Mouse (Mus musculus): ENCODE results near the gene Grin3a. TPM values are rescaled to one million over a fixed set of nuclear protein-coding genes. Genes with fewer than 3 reads are reported as not detected.

The Grin3a gene
- polyA plus RNA-seq, 1 experiment from 2014 or later = 0.03 TPM

- Histone ChIP-seq H3K27ac (no peak overlapping the region), H3K9me3 (replicated peaks) (no peaks in the 10 kb centered on the region), H3K9ac (no peak overlapping the region), H3K4me3 (replicated peaks) (no peak overlapping the region), H3K4me1 (replicated peaks) (no peaks in the 10 kb centered on the region), H3K4me2 (no peak overlapping the region), H3K27me3 (no peaks in the 10 kb centered on the region), H3K36me3 (no peaks in the 10 kb centered on the region)
- 35% methylated on average over 5 of the region's 5 CpGs for WGBS (ENCODE audit: insufficient replicate concordance)
- DNase-seq = no peak
- no peak for ATAC-seq (ENCODE audit: low read depth)
Observed at GRCm38 (mm10) chr4:49742847-49743246, 102.7 kb downstream of the Grin3a start.

- H3K9me3 ChIP-seq (replicated peaks) = no peaks in the 10 kb centered on the region
- H3K36me3 ChIP-seq = no peaks in the 10 kb centered on the region
- no peak overlapping the region for H3K27ac ChIP-seq
- H3K4me2 ChIP-seq = no peak overlapping the region
- no peak overlapping the region for H3K4me3 ChIP-seq (replicated peaks)
- DNase-seq (no peak), ATAC-seq (ENCODE audit: low read depth) (no peak)
- WGBS (ENCODE audit: insufficient replicate concordance) = 33% methylated on average over 2 of the region's 2 CpGs
- H3K27me3 ChIP-seq = no peaks in the 10 kb centered on the region
- no peaks in the 10 kb centered on the region for H3K4me1 ChIP-seq (replicated peaks)
- no peak overlapping the region for H3K9ac ChIP-seq
Observed at GRCm38 (mm10) chr4:49741942-49742341, 103.6 kb downstream of the Grin3a start.

DNA sequence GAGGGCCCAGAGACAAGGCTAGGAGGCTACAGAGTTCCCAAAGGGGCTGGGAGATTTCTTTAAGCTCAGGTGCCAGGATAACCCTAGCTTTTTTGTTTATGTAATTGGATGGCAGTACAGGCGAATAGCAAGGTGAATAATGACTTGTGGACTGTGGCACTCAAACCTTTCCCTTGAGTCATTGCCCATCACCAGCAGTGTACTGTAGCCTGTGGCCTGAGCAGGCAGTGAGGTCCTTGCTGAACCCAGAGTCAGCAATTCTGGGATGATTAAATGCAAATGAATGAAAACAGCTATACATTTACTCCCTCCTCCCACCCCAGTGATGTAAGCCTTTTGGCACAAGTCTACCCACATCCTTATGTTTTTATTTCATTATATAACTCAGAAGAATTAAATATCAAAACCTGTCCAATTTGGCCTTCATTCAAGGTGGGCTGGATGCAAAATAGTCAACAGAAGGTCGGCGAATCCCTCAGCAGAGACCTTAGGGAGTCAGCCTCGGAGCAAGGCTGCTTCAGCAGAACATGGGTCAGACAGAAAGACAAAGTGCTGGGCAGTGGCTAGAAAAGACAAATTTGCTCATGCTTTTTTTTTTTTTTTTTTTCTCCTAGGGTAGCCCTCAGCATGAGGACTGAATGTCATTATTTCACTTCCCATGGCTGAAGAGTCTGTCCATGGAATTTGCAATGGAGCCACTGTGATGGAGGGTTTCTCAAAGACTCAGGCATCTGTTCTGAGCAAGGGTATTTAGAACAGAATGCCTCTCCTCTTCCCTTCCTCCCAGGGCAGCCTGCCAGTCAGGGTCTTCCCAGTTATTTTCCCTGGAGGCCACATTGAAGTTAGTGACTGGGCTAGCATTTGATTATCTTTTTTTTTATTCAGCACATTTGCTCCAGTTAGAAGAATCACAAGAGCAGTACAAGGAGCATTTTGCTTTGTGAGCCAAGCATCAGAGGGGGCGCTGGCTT lies 104.5 kb downstream of the Grin3a start:
- ATAC-seq (ENCODE audit: low read depth) (no peak), DNase-seq (no peak)
- Histone ChIP-seq H3K4me3 (replicated peaks) (no peak overlapping the region), H3K36me3 (no peaks in the 10 kb centered on the region), H3K4me2 (no peak overlapping the region), H3K9me3 (replicated peaks) (no peaks in the 10 kb centered on the region), H3K4me1 (replicated peaks) (no peaks in the 10 kb centered on the region), H3K27ac (no peak overlapping the region), H3K9ac (no peak overlapping the region), H3K27me3 (no peaks in the 10 kb centered on the region)
- 61% methylated on average over 5 of the region's 5 CpGs for WGBS (ENCODE audit: insufficient replicate concordance)

GRCm38 (mm10) chr4:49739561-49739960 lies 106.0 kb downstream of the Grin3a start:
- DNase-seq = no peak
- no peak for ATAC-seq (ENCODE audit: low read depth)
- no peaks in the 10 kb centered on the region for H3K36me3 ChIP-seq
- no peaks in the 10 kb centered on the region for H3K4me1 ChIP-seq (replicated peaks)
- no peak overlapping the region for H3K9ac ChIP-seq
- H3K27ac ChIP-seq = no peak overlapping the region
- no peaks in the 10 kb centered on the region for H3K9me3 ChIP-seq (replicated peaks)
- no peak overlapping the region for H3K4me3 ChIP-seq (replicated peaks)
- 59% methylated on average over 1 of the region's 1 CpGs for WGBS (ENCODE audit: insufficient replicate concordance)
- H3K4me2 ChIP-seq = no peak overlapping the region
- H3K27me3 ChIP-seq = no peaks in the 10 kb centered on the region

DNA sequence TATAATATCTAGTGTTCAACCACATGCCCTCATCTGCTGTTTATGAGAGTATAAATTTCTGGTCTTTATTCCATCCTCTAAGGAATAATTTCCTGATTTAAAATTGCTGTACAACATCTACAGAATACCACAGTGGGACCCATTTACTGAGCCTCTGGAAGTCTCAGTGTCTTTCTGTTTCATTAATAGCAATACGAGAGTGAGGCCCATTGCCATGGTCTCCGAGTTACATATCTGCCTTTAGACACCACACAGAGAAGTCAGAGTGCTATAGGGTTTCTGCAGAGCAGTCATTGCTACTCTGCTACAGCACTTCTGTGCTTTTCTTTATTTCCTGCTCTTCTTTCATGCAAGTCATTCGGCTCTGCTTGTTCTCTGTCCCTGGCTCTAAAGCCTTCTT lies 116.2 kb downstream of the Grin3a start:
- ATAC-seq (ENCODE audit: low read depth) (no peak), DNase-seq (no peak)
- H3K36me3 ChIP-seq = no peaks in the 10 kb centered on the region
- no peaks in the 10 kb centered on the region for H3K27me3 ChIP-seq
- H3K9ac ChIP-seq = no peak overlapping the region
- no peak overlapping the region for H3K4me2 ChIP-seq
- no peak overlapping the region for H3K4me3 ChIP-seq (replicated peaks)
- no peaks in the 10 kb centered on the region for H3K4me1 ChIP-seq (replicated peaks)
- no peaks in the 10 kb centered on the region for H3K9me3 ChIP-seq (replicated peaks)
- 56% methylated on average over 3 of the region's 3 CpGs for WGBS (ENCODE audit: insufficient replicate concordance)
- H3K27ac ChIP-seq = no peak overlapping the region

DNA sequence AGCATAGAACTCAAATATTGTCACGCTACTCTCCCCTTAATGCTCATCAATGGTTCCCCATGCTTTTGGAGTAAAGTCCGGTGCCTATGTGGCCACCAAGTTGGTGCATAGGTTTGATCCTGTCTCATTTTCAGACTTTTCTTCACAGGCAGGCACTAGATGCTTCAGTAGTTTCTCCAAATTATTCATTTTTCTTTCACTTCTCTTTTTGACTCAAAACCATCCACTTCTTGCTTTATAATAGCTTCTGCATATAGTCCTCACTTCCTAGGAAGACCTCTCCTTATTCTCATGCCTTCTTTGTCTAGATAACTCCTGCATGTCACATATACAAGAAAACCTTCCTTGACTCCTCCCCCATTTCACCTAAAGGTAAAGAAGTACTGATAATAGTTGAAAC lies 121.6 kb downstream of the Grin3a start:
- 70% methylated on average over 2 of the region's 2 CpGs for WGBS (ENCODE audit: insufficient replicate concordance)
- H3K36me3 ChIP-seq = no peaks in the 10 kb centered on the region
- H3K27me3 ChIP-seq = no peaks in the 10 kb centered on the region
- no peaks in the 10 kb centered on the region for H3K9me3 ChIP-seq (replicated peaks)
- no peak for ATAC-seq (ENCODE audit: low read depth)
- no peaks in the 10 kb centered on the region for H3K4me1 ChIP-seq (replicated peaks)
- DNase-seq = no peak
- no peak overlapping the region for H3K4me3 ChIP-seq (replicated peaks)
- H3K27ac ChIP-seq = no peak overlapping the region
- no peak overlapping the region for H3K9ac ChIP-seq
- no peak overlapping the region for H3K4me2 ChIP-seq

- no peak overlapping the region for H3K9ac ChIP-seq
- H3K4me1 ChIP-seq (replicated peaks) = no peaks in the 10 kb centered on the region
- no peaks in the 10 kb centered on the region for H3K9me3 ChIP-seq (replicated peaks)
- DNase-seq (no peak), ATAC-seq (ENCODE audit: low read depth) (no peak)
- H3K4me2 ChIP-seq = no peak overlapping the region
- H3K36me3 ChIP-seq = no peaks in the 10 kb centered on the region
- H3K27ac ChIP-seq = no peak overlapping the region
- WGBS (ENCODE audit: insufficient replicate concordance) = 58% methylated on average over 12 of the region's 12 CpGs
- no peaks in the 10 kb centered on the region for H3K27me3 ChIP-seq
- no peak overlapping the region for H3K4me3 ChIP-seq (replicated peaks)
Observed at GRCm38 (mm10) chr4:49691405-49692194, 153.9 kb downstream of the Grin3a start.

GRCm38 (mm10) chr4:49688594-49689288 lies 156.8 kb downstream of the Grin3a start:
- DNase-seq (no peak), ATAC-seq (ENCODE audit: low read depth) (no peak)
- Histone ChIP-seq H3K9me3 (replicated peaks) (no peaks in the 10 kb centered on the region), H3K27me3 (no peaks in the 10 kb centered on the region), H3K4me3 (replicated peaks) (no peak overlapping the region), H3K36me3 (no peaks in the 10 kb centered on the region), H3K27ac (no peak overlapping the region), H3K4me2 (no peak overlapping the region), H3K9ac (no peak overlapping the region), H3K4me1 (replicated peaks) (no peaks in the 10 kb centered on the region)
- 23% methylated on average over 9 of the region's 9 CpGs for WGBS (ENCODE audit: insufficient replicate concordance)

DNA sequence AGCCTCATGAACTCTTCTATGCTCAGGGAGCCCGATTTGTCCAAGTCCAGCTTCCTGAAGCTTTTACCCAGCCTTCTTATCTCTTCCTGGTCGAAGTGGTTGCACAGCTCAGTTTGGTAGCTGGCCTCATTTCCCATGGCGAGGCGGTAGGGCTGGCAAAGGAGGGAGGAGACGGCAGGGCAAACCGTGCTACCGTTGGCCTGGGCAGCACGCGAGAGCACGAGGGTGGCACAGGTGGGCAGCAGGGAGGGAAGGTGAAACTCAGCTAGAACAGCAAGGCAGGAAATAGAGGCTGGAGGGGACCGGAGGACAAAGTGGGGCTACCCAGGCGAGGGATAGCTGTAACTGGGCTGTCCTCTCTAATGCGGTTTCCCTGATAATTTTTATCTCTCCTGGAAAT lies 163.7 kb downstream of the Grin3a start, which contains the start of gene Ppp3r2:
TSS of gene Ppp3r2 (minus strand) at position 213 of the 400 bp plus-strand sequence.
- no peak within 1 kb of the TSS for H3K9ac ChIP-seq
- H3K9me3 ChIP-seq (replicated peaks) = no peaks in the 10 kb centered on the region
- no peak within 1 kb of the TSS for H3K4me3 ChIP-seq (replicated peaks)
- H3K4me2 ChIP-seq = no peak within 1 kb of the TSS
- H3K27me3 ChIP-seq = no peaks in the 10 kb centered on the region
- H3K36me3 ChIP-seq = no peaks in the 10 kb centered on the region
- ATAC-seq (ENCODE audit: low read depth) (no peak), DNase-seq (no peak)
- no peak within 1 kb of the TSS for H3K27ac ChIP-seq
- H3K4me1 ChIP-seq (replicated peaks) = no peaks in the 10 kb centered on the region
- 66% methylated on average over 13 of the region's 13 CpGs for WGBS (ENCODE audit: insufficient replicate concordance)

- DNase-seq = no peak
- 73% methylated on average over 11 of the region's 11 CpGs for WGBS (ENCODE audit: insufficient replicate concordance)
- H3K9ac ChIP-seq = no peak overlapping the region
- H3K36me3 ChIP-seq = no peaks in the 10 kb centered on the region
- H3K27ac ChIP-seq = no peak overlapping the region
- H3K27me3 ChIP-seq = no peaks in the 10 kb centered on the region
- H3K4me2 ChIP-seq = no peak overlapping the region
- H3K9me3 ChIP-seq (replicated peaks) = no peaks in the 10 kb centered on the region
- no peaks in the 10 kb centered on the region for H3K4me1 ChIP-seq (replicated peaks)
- no peak overlapping the region for H3K4me3 ChIP-seq (replicated peaks)
- no peak for ATAC-seq (ENCODE audit: low read depth)
Observed at GRCm38 (mm10) chr4:49680171-49680875, 165.2 kb downstream of the Grin3a start.

- Histone ChIP-seq H3K27me3 (no peaks in the 10 kb centered on the region), H3K9me3 (replicated peaks) (no peaks in the 10 kb centered on the region), H3K4me1 (replicated peaks) (no peaks in the 10 kb centered on the region), H3K4me3 (replicated peaks) (no peak overlapping the region), H3K4me2 (no peak overlapping the region), H3K9ac (no peak overlapping the region), H3K36me3 (no peaks in the 10 kb centered on the region), H3K27ac (no peak overlapping the region)
- ATAC-seq (ENCODE audit: low read depth) = no peak
- DNase-seq = no peak
- 54% methylated on average over 7 of the region's 7 CpGs for WGBS (ENCODE audit: insufficient replicate concordance)
Observed at GRCm38 (mm10) chr4:49676790-49677189, 168.8 kb downstream of the Grin3a start.

Measured in liver, embryonic 13.5 days (tissue).